Mouse (Mus musculus) ES-Bruce4 (cell line): ENCODE data around the gene Krt18. TPM values are rescaled to one million over a fixed set of nuclear protein-coding genes. Genes with fewer than 3 reads are reported as not detected.
A peak's percentile ranks its signal among the peaks of the same experiment; 100 is the strongest.

Source experiments
- H3K27ac ChIP-seq: 2 replicates; pipeline ENCODE4 v1.5.1; 2012; ENCODE audit warnings: low read length, inconsistent platforms; ENCODE audit not compliant: insufficient read depth
- H3K27me3 ChIP-seq: 2 replicates; pipeline ENCODE4 v1.6.1; 2012; ENCODE audit warnings: mild to moderate bottlenecking, low read length, inconsistent platforms; ENCODE audit not compliant: control insufficient read depth, poor library complexity, insufficient read depth, severe bottlenecking
- H3K36me3 ChIP-seq: 2 replicates; pipeline ENCODE4 v1.6.1; 2012; ENCODE audit warnings: inconsistent platforms, mild to moderate bottlenecking, low read length, moderate library complexity; ENCODE audit not compliant: control insufficient read depth, poor library complexity, insufficient read depth, severe bottlenecking
- H3K4me1 ChIP-seq: one replicate; pipeline ENCODE4 v1.8.1; 2011; ENCODE audit warnings: low read length; ENCODE audit not compliant: control insufficient read depth, insufficient read depth
- H3K4me3 ChIP-seq: 2 replicates; pipeline ENCODE4 v1.5.1; 2011; ENCODE audit warnings: low read depth, mild to moderate bottlenecking, low read length
- H3K9ac ChIP-seq: 2 replicates; pipeline ENCODE4 v1.6.1; 2012; ENCODE audit warnings: low read depth, mild to moderate bottlenecking, inconsistent platforms; ENCODE audit not compliant: poor library complexity, severe bottlenecking
- H3K9me3 ChIP-seq: replicated peaks from 2 replicates; pipeline ENCODE4 v1.6.1; 2012; ENCODE audit warnings: mild to moderate bottlenecking, low read length, inconsistent platforms; ENCODE audit not compliant: control insufficient read depth, poor library complexity, insufficient read depth, severe bottlenecking
- CTCF ChIP-seq: IDR thresholded peaks from one replicate; pipeline ENCODE4 v1.8.1; 2011; ENCODE audit warnings: low read depth, low read length
- EP300 ChIP-seq: IDR thresholded peaks from 2 replicates; pipeline ENCODE4 v1.6.1; 2011; ENCODE audit warnings: low read depth, low read length; ENCODE audit not compliant: insufficient read depth
- POLR2A ChIP-seq: IDR thresholded peaks from one replicate; pipeline ENCODE4 v1.8.1; 2011; ENCODE audit warnings: low read length; ENCODE audit not compliant: insufficient read depth
- polyA plus RNA-seq: library from polyadenylated mRNA; stranded (reverse); fragments of >200 nt; gene quantifications from 2 replicates; pipeline ENCODE4 v1.2.4, GENCODE M21; 2011; ENCODE audit warnings: low read depth; ENCODE audit not compliant: missing spikeins, insufficient read depth, insufficient read length

Gene Krt18
- polyA plus RNA-seq, 1 experiment: 334 TPM

- Histone ChIP-seq H3K9me3 (no peaks in the 10 kb centered on the region), H3K4me1 (peaks cover 13% of the 10 kb centered on the region), H3K27me3 (no peaks in the 10 kb centered on the region), H3K27ac (no peak overlapping the region), H3K9ac (no peak overlapping the region), H3K36me3 (no peaks in the 10 kb centered on the region), H3K4me3 (no peak overlapping the region)
- TF ChIP-seq EP300 (0 out of 2 replicates have a peak, but pooled peaks have one; percentile 50), POLR2A (no peak)
Observed at GRCm38 (mm10) chr15:102007097-102008069, 20.6 kb upstream of the Krt18 start.

- Histone ChIP-seq H3K27ac (no peak overlapping the region), H3K9me3 (no peaks in the 10 kb centered on the region), H3K27me3 (no peaks in the 10 kb centered on the region), H3K36me3 (no peaks in the 10 kb centered on the region), H3K4me3 (no peak overlapping the region), H3K4me1 (peaks cover 10% of the 10 kb centered on the region), H3K9ac (no peak overlapping the region)
- TF ChIP-seq EP300 (no peak), POLR2A (no peak), CTCF (no peak)
Observed at GRCm38 (mm10) chr15:102010569-102011245, 17.3 kb upstream of the Krt18 start.

GRCm38 (mm10) chr15:102012260-102012765 is 15.7 kb upstream of the Krt18 start:
- no peak overlapping the region for H3K27ac ChIP-seq

GRCm38 (mm10) chr15:102013651-102014050 is 14.3 kb upstream of the Krt18 start:
- TF ChIP-seq POLR2A: no peak
- TF ChIP-seq EP300: no peak
- no peak for TF ChIP-seq CTCF
- Histone ChIP-seq H3K9ac (no peak overlapping the region), H3K36me3 (no peaks in the 10 kb centered on the region), H3K4me1 (peaks cover 7% of the 10 kb centered on the region), H3K9me3 (no peaks in the 10 kb centered on the region), H3K27me3 (no peaks in the 10 kb centered on the region), H3K27ac (no peak overlapping the region), H3K4me3 (no peak overlapping the region)

More at GRCm38 (mm10) chr15:102012260-102012765, 15.7 kb upstream of the Krt18 start:
- no peaks in the 10 kb centered on the region for H3K36me3 ChIP-seq
- peaks cover 7% of the 10 kb centered on the region for H3K4me1 ChIP-seq
- H3K9ac ChIP-seq: no peak overlapping the region
- H3K27me3 ChIP-seq: no peaks in the 10 kb centered on the region
- TF ChIP-seq POLR2A: no peak
- TF ChIP-seq CTCF: no peak
- no peak for TF ChIP-seq EP300
- no peaks in the 10 kb centered on the region for H3K9me3 ChIP-seq
- H3K4me3 ChIP-seq: no peak overlapping the region

GRCm38 (mm10) chr15:102014848-102015247 is 13.1 kb upstream of the Krt18 start:
- Histone ChIP-seq H3K4me3 (no peak overlapping the region), H3K36me3 (no peaks in the 10 kb centered on the region), H3K4me1 (peaks cover 7% of the 10 kb centered on the region), H3K9me3 (no peaks in the 10 kb centered on the region), H3K9ac (no peak overlapping the region), H3K27me3 (no peaks in the 10 kb centered on the region), H3K27ac (no peak overlapping the region)
- TF ChIP-seq EP300 (no peak), POLR2A (no peak), CTCF (no peak)

- Histone ChIP-seq H3K9ac (no peak overlapping the region), H3K36me3 (no peaks in the 10 kb centered on the region), H3K4me3 (no peak overlapping the region), H3K27me3 (no peaks in the 10 kb centered on the region), H3K27ac (no peak overlapping the region), H3K4me1 (peaks cover 2% of the 10 kb centered on the region), H3K9me3 (no peaks in the 10 kb centered on the region)
- no peak for TF ChIP-seq POLR2A
- no peak for TF ChIP-seq CTCF
- no peak for TF ChIP-seq EP300
Observed at GRCm38 (mm10) chr15:102016096-102016495, 11.9 kb upstream of the Krt18 start.
